Mouse (Mus musculus): Measurements from ENCODE around the gene Muc5b. TPM values are rescaled to one million over a fixed set of nuclear protein-coding genes. Genes with fewer than 3 reads are reported as not detected.

Gene Muc5b
- total RNA-seq, 2 experiments from 2014 or later, result not detected

GRCm38 (mm10) chr7:141901825-141902224, 63.0 kb downstream of the Muc5b start:
- intact Hi-C loops (cut with DNase I), result no loop called here
- DNase-seq, result no peak

- intact Hi-C loops (cut with DNase I), result no loop called here
- peak; percentile 99 to 100 for DNase-seq
These were observed 63.4 kb downstream of the Muc5b start for GRCm38 (mm10) chr7:141902269-141902729.

GRCm38 (mm10) chr7:141902791-141903190, 63.9 kb downstream of the Muc5b start:
- no peak for DNase-seq
- intact Hi-C loops (cut with DNase I), result no loop called here

GRCm38 (mm10) chr7:141908591-141908990, 69.7 kb downstream of the Muc5b start:
- DNase-seq, result no peak
- intact Hi-C loops (cut with DNase I), result no loop called here

- no peak for DNase-seq
- intact Hi-C loops (cut with DNase I), result no loop called here
These were observed 72.4 kb downstream of the Muc5b start for GRCm38 (mm10) chr7:141911305-141911704.

- intact Hi-C loops (cut with DNase I), result no loop called here
- no peak for DNase-seq
These were observed 79.5 kb downstream of the Muc5b start, which contains the start of gene Tollip for GRCm38 (mm10) chr7:141918407-141918806. TSS of gene Tollip (minus strand) at chr7:141918507.

Other genes starting within 250 kb of the Muc5b start
- gene Muc6, start 183.8 kb upstream of the Muc5b start, total RNA-seq (2021), result not detected
- gene Muc2, start 148.7 kb upstream of the Muc5b start, total RNA-seq (2021), result not detected
- not detected for gene Muc5ac, start 50.1 kb upstream of the Muc5b start, total RNA-seq (2021)
- 10 to 100 TPM; 26.0 to 31.0 TPM for gene Tollip, start 79.4 kb downstream of the Muc5b start, total RNA-seq (2021)
- gene Brsk2, start 110.7 kb downstream of the Muc5b start, total RNA-seq (2021), result under 1 TPM; 0.10 to 0.37 TPM
- 10 to 100 TPM; 40.2 to 43.7 TPM for gene Mob2, start 222.0 kb downstream of the Muc5b start, total RNA-seq (2021)